In the genomic region with DNA sequence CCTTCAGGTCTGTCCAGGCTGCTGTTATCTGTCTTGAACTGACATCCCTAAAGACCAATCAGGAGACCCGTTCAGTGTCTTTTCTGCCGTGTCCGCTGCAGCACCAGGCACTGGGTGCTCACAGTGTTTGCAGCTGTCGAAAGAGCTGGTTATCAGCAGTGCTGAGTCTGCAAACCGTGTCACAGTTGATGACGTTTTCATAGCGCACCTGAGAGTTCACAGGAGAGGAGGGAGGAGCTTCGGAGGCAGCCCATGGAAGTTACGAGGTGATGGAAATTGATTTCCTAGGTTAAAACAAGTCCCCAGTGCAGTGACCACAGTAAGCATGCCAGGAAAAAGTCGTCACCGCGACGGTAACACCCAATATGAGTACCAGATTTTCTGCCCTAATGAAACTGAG, we compare ENCODE assay signal across 26 mouse cellular contexts.
DNase-seq lines count a peak whose midpoint lies in the region; ATAC-seq lines count a peak whose summit lies in the region.
"Had no signal": no experiment of that assay in that cellular context is flagged by ENCODE, and none has a peak within 500 bp of the region (broad histone marks: within the 10 kb centered on the region; RNA-seq: fewer than 3 reads in every experiment).

No protein-coding gene starts in this region.

- H3K4me3 ChIP-seq in hindbrain, embryonic 13.5 days: no peak overlapping the region
- H3K4me3 ChIP-seq in hindbrain, embryonic 11.5 days (ENCODE audit: low read depth, low read length): no peak overlapping the region
- H3K4me3 ChIP-seq in limb, embryonic 13.5 days: no peak overlapping the region
- H3K4me3 ChIP-seq in stomach, embryonic 14.5 days (ENCODE audit: low read depth, low read length): no peak overlapping the region
- no peak overlapping the region for H3K4me3 ChIP-seq in embryonic facial prominence, embryonic 10.5 days
- H3K4me3 ChIP-seq: embryonic facial prominence, embryonic 15.5 days; lung, embryonic 15.5 days; midbrain, embryonic 10.5 days had no signal

- peaks cover 25% of the 10 kb centered on the region for H3K4me1 ChIP-seq in hindbrain, embryonic 13.5 days (replicated peaks)
- peaks cover under 1% of the 10 kb centered on the region; the same call in 1 of the 2 replicates for H3K4me1 ChIP-seq in hindbrain, embryonic 11.5 days (replicated peaks; ENCODE audit: control insufficient read depth, insufficient read depth, low read length)
- peaks cover 59% of the 10 kb centered on the region for H3K4me1 ChIP-seq in limb, embryonic 13.5 days
- H3K4me1 ChIP-seq in stomach, embryonic 14.5 days (ENCODE audit: control insufficient read depth, insufficient read depth, low read length): peaks cover 12% of the 10 kb centered on the region
- peaks cover 23% of the 10 kb centered on the region for H3K4me1 ChIP-seq in embryonic facial prominence, embryonic 10.5 days

- no peak for DNase-seq in hindbrain, embryonic 11.5 days (ENCODE audit: low spot score)
- peak; percentile 39 for DNase-seq in forelimb bud, embryonic 11.5 days (ENCODE audit: low read depth, low spot score)
- no peak for DNase-seq in spleen, postnatal 10 days (ENCODE audit: low spot score in 2 of 2)
- no peak for DNase-seq in embryonic facial prominence, embryonic 10.5 days (ENCODE audit: low spot score)
- no peak for DNase-seq in left cerebral cortex, postnatal 36 days (ENCODE audit: low spot score in 2 of 2)
- DNase-seq: adrenal gland, postnatal 10 days; cerebellum, adult 11 months; cerebellum, postnatal 14 days; embryo, embryonic 11 days; gastrocnemius, postnatal 36 days; heart, postnatal 14 days; kidney, adult 11 months; kidney, postnatal 10 days; thymus, postnatal 25 days had no signal

- no peak overlapping the region for H3K9ac ChIP-seq in hindbrain, embryonic 13.5 days
- no peak overlapping the region for H3K9ac ChIP-seq in hindbrain, embryonic 11.5 days (ENCODE audit: low read depth, low read length)
- no peak overlapping the region for H3K9ac ChIP-seq in limb, embryonic 13.5 days
- no peak overlapping the region for H3K9ac ChIP-seq in stomach, embryonic 14.5 days (replicated peaks; ENCODE audit: low read depth, low read length)
- H3K9ac ChIP-seq: embryonic facial prominence, embryonic 15.5 days; hindbrain, embryonic 14.5 days; lung, embryonic 15.5 days had no signal

- H3K27ac ChIP-seq in hindbrain, embryonic 13.5 days: no peak overlapping the region
- H3K27ac ChIP-seq in hindbrain, embryonic 11.5 days (ENCODE audit: low read depth, low read length): no peak overlapping the region
- no peak overlapping the region for H3K27ac ChIP-seq in limb, embryonic 13.5 days
- H3K27ac ChIP-seq in stomach, embryonic 14.5 days (ENCODE audit: low read length): no peak overlapping the region
- H3K27ac ChIP-seq in embryonic facial prominence, embryonic 10.5 days (replicated peaks): no peak overlapping the region
- H3K27ac ChIP-seq: embryonic facial prominence, embryonic 15.5 days; hindbrain, embryonic 14.5 days; lung, embryonic 15.5 days; macrophage; midbrain, embryonic 10.5 days had no signal

- 74% methylated on average over 13 of the region's 13 CpGs for WGBS in hindbrain, embryonic 13.5 days
- WGBS in hindbrain, embryonic 11.5 days: 87% methylated on average over 13 of the region's 13 CpGs
- WGBS in limb, embryonic 13.5 days: 34% methylated on average over 13 of the region's 13 CpGs
- WGBS in stomach, embryonic 14.5 days: 69% methylated on average over 13 of the region's 13 CpGs
- 88% methylated on average over 13 of the region's 13 CpGs for WGBS in embryonic facial prominence, embryonic 10.5 days

- H3K27me3 ChIP-seq in hindbrain, embryonic 13.5 days: no peaks in the 10 kb centered on the region
- H3K27me3 ChIP-seq in hindbrain, embryonic 11.5 days (ENCODE audit: control insufficient read depth, insufficient read depth, low read length): no peaks in the 10 kb centered on the region
- no peaks in the 10 kb centered on the region for H3K27me3 ChIP-seq in limb, embryonic 13.5 days
- H3K27me3 ChIP-seq in stomach, embryonic 14.5 days (ENCODE audit: control insufficient read depth, insufficient read depth, low read length): no peaks in the 10 kb centered on the region
- no peaks in the 10 kb centered on the region for H3K27me3 ChIP-seq in embryonic facial prominence, embryonic 10.5 days (replicated peaks; ENCODE audit: low read depth, poor library complexity, severe bottlenecking)
- H3K27me3 ChIP-seq: embryonic facial prominence, embryonic 15.5 days; lung, embryonic 15.5 days had no signal

- no peak overlapping the region for H3K4me2 ChIP-seq in hindbrain, embryonic 13.5 days
- H3K4me2 ChIP-seq in hindbrain, embryonic 11.5 days (replicated peaks; ENCODE audit: low read depth, low read length): no peak overlapping the region
- H3K4me2 ChIP-seq in limb, embryonic 13.5 days (replicated peaks): peak overlapping the region; percentile 27
- H3K4me2 ChIP-seq in stomach, embryonic 14.5 days (replicated peaks; ENCODE audit: low read depth, low read length): no peak overlapping the region
- H3K4me2 ChIP-seq: embryonic facial prominence, embryonic 15.5 days; heart, embryonic 11.5 days; hindbrain, embryonic 14.5 days; lung, embryonic 15.5 days had no signal

- intact Hi-C loops in left cerebral cortex, postnatal 36 days (cut with DNase I): no loop called here

- ATAC-seq in hindbrain, embryonic 13.5 days (ENCODE audit: low FRiP score): 0 out of 2 replicates have a peak, but pooled peaks have one; percentile 22
- ATAC-seq in hindbrain, embryonic 11.5 days (ENCODE audit: low FRiP score): no peak
- peak; percentile 86 for ATAC-seq in limb, embryonic 13.5 days (ENCODE audit: low FRiP score, low read depth)
- peak; percentile 68 for ATAC-seq in stomach, embryonic 14.5 days (ENCODE audit: insufficient number of reproducible peaks, insufficient read depth, low FRiP score, low read depth)
- ATAC-seq: activated CD4-positive, CD25-positive, alpha-beta regulatory T cell, adult 4 months; forebrain, embryonic 16.5 days had no signal

- H3K9me3 ChIP-seq in hindbrain, embryonic 13.5 days: no peaks in the 10 kb centered on the region
- no peaks in the 10 kb centered on the region for H3K9me3 ChIP-seq in hindbrain, embryonic 11.5 days (ENCODE audit: control insufficient read depth, low read length)
- no peaks in the 10 kb centered on the region for H3K9me3 ChIP-seq in limb, embryonic 13.5 days
- no peaks in the 10 kb centered on the region for H3K9me3 ChIP-seq in stomach, embryonic 14.5 days (ENCODE audit: control insufficient read depth, low read depth, low read length)
- no peaks in the 10 kb centered on the region for H3K9me3 ChIP-seq in embryonic facial prominence, embryonic 10.5 days
- H3K9me3 ChIP-seq: embryonic facial prominence, embryonic 15.5 days; G1E; lung, embryonic 15.5 days; midbrain, embryonic 10.5 days had no signal

- H3K36me3 ChIP-seq in hindbrain, embryonic 13.5 days: no peaks in the 10 kb centered on the region
- H3K36me3 ChIP-seq in hindbrain, embryonic 11.5 days (ENCODE audit: control insufficient read depth, insufficient read depth, low read length): no peaks in the 10 kb centered on the region
- no peaks in the 10 kb centered on the region; the same call in 1 of the 2 replicates for H3K36me3 ChIP-seq in limb, embryonic 13.5 days
- H3K36me3 ChIP-seq in stomach, embryonic 14.5 days (ENCODE audit: control insufficient read depth, insufficient read depth, low read length): no peaks in the 10 kb centered on the region
- H3K36me3 ChIP-seq in embryonic facial prominence, embryonic 10.5 days (replicated peaks): peaks cover 18% of the 10 kb centered on the region
- H3K36me3 ChIP-seq: embryonic facial prominence, embryonic 15.5 days; lung, embryonic 15.5 days had no signal
